Mouse (Mus musculus) MEL (cell line): ENCODE measurements around the gene Nfkbib. TPM values are rescaled to one million over a fixed set of nuclear protein-coding genes. Genes with fewer than 3 reads are reported as not detected.

Experiments used
- DNase-seq: peaks from one replicate; pipeline ENCODE4 v3.0.0; 2011; ENCODE audit warnings: low read depth, low spot score
- H3K27ac ChIP-seq: 2 replicates; pipeline ENCODE4 v1.5.1; 2012; ENCODE audit warnings: low read depth, mild to moderate bottlenecking, control low read depth, low read length, moderate library complexity; ENCODE audit not compliant: control insufficient read depth
- H3K27me3 ChIP-seq, 2 experiments: fragments of 150-350 bp in 1 of 2; sonication (generic) in 1 of 2; 2 replicates each; pipeline ENCODE4 v1.6.1; 2012; ENCODE audit warnings: low read length in 2 of 2, mild to moderate bottlenecking in 2 of 2, improper control_type of control experiment in 1 of 2, moderate library complexity in 1 of 2; ENCODE audit not compliant: insufficient read depth in 2 of 2, control insufficient read depth in 1 of 2
- H3K36me3 ChIP-seq, 2 experiments: 2 replicates each; pipeline ENCODE4 v1.6.1; 2012 to 2014; ENCODE audit warnings: low read length in 2 of 2, improper control_type of control experiment in 1 of 2, inconsistent platforms in 1 of 2, mild to moderate bottlenecking in 1 of 2; ENCODE audit not compliant: insufficient read depth in 2 of 2, control insufficient read depth in 1 of 2
- H3K4me1 ChIP-seq, 2 experiments: fragments of 150-350 bp in 1 of 2; sonication (generic) in 1 of 2; 2 replicates each; pipeline ENCODE4 v1.6.1; 2012; ENCODE audit warnings: low read length in 2 of 2, improper control_type of control experiment in 1 of 2, mild to moderate bottlenecking in 1 of 2; ENCODE audit not compliant: insufficient read depth in 2 of 2, control insufficient read depth in 1 of 2
- H3K4me3 ChIP-seq, 2 experiments: fragments of 150-350 bp in 1 of 2; sonication (generic) in 1 of 2; 2 replicates each; pipeline ENCODE4 v1.5.1; 2012; ENCODE audit warnings: low read depth in 2 of 2, low read length in 2 of 2, mild to moderate bottlenecking in 2 of 2, moderate library complexity in 2 of 2, control low read depth in 1 of 2, improper control_type of control experiment in 1 of 2; ENCODE audit not compliant: control insufficient read depth in 1 of 2, insufficient read depth in 1 of 2
- H3K79me2 ChIP-seq: 2 replicates; pipeline ENCODE4 v1.6.1; 2012; ENCODE audit warnings: mild to moderate bottlenecking, low read length, moderate library complexity; ENCODE audit not compliant: control insufficient read depth, poor library complexity, insufficient read depth
- H3K9ac ChIP-seq: 2 replicates; pipeline ENCODE4 v1.6.1; 2012; ENCODE audit warnings: low read depth, mild to moderate bottlenecking, control low read depth, low read length, moderate library complexity; ENCODE audit not compliant: control insufficient read depth, poor library complexity, severe bottlenecking
- H3K9me3 ChIP-seq: fragments of 150-350 bp; sonication (generic); replicated peaks from 2 replicates; pipeline ENCODE4 v1.6.1; 2012; ENCODE audit warnings: mild to moderate bottlenecking, low read length, improper control_type of control experiment, moderate library complexity; ENCODE audit not compliant: insufficient read depth
- CHD1 ChIP-seq: IDR thresholded peaks from 2 replicates; pipeline ENCODE4 v1.6.1; 2012; ENCODE audit warnings: low read depth, mild to moderate bottlenecking, inconsistent platforms, low read length, improper control_type of control experiment
- CTCF ChIP-seq, 3 experiments: IDR thresholded peaks in 2 of 3; conservative IDR thresholded peaks in 1 of 3; 2 replicates each; pipeline ENCODE4 v1.5.1; 2011 to 2012; ENCODE audit warnings: low read length in 3 of 3, low read depth in 2 of 3, mild to moderate bottlenecking in 2 of 3, improper control_type of control experiment in 1 of 3, inconsistent platforms in 1 of 3, mixed read lengths in 1 of 3, moderate library complexity in 1 of 3; ENCODE audit not compliant: control insufficient read depth in 1 of 3, insufficient read depth in 1 of 3, poor library complexity in 1 of 3, severe bottlenecking in 1 of 3
- EP300 ChIP-seq, 2 experiments: IDR thresholded peaks; 2 replicates each; pipeline ENCODE4 v1.6.1; 2011; ENCODE audit warnings: improper control_type of control experiment in 2 of 2, low read length in 2 of 2, low read depth in 1 of 2, mild to moderate bottlenecking in 1 of 2
- GABPA ChIP-seq: IDR thresholded peaks from 2 replicates; pipeline ENCODE4 v1.6.1; 2012; ENCODE audit warnings: low read depth, mild to moderate bottlenecking, inconsistent platforms, low read length, improper control_type of control experiment, moderate library complexity
- MAX ChIP-seq: IDR thresholded peaks from 2 replicates; pipeline ENCODE4 v1.6.1; 2011; ENCODE audit warnings: low read length, improper control_type of control experiment
- MEF2A ChIP-seq: IDR thresholded peaks from 2 replicates; pipeline ENCODE4 v1.6.1; 2014; ENCODE audit warnings: low read depth, mild to moderate bottlenecking, inconsistent platforms, low read length, improper control_type of control experiment; ENCODE audit not compliant: poor library complexity, insufficient replicate concordance, severe bottlenecking; ENCODE audit errors: extremely low read depth
- POLR2A ChIP-seq, 2 experiments: IDR thresholded peaks; 2 replicates each; pipeline ENCODE4 v1.6.1; 2011 to 2012; ENCODE audit warnings: low read length in 2 of 2, mild to moderate bottlenecking in 2 of 2, control low read depth in 1 of 2, improper control_type of control experiment in 1 of 2, low read depth in 1 of 2, moderate library complexity in 1 of 2; ENCODE audit not compliant: control insufficient read depth in 1 of 2, insufficient read depth in 1 of 2, poor library complexity in 1 of 2
- POLR2AphosphoS5 ChIP-seq: IDR thresholded peaks from 2 replicates; pipeline ENCODE4 v1.6.1; 2012; ENCODE audit warnings: low read depth, borderline replicate concordance, mild to moderate bottlenecking, inconsistent platforms, low read length, moderate library complexity, mixed read lengths
- RCOR1 ChIP-seq: IDR thresholded peaks from 2 replicates; pipeline ENCODE4 v1.6.1; 2012; ENCODE audit warnings: low read depth, mild to moderate bottlenecking, inconsistent platforms, low read length, improper control_type of control experiment
- TAL1 ChIP-seq: IDR thresholded peaks from 2 replicates; pipeline ENCODE4 v1.6.1; 2012; ENCODE audit warnings: mild to moderate bottlenecking, inconsistent platforms, low read length, moderate library complexity, mixed read lengths
- TBP ChIP-seq: IDR thresholded peaks from 2 replicates; pipeline ENCODE4 v1.8.0; 2011; ENCODE audit warnings: low read depth, low read length, improper control_type of control experiment
- TCF12 ChIP-seq: IDR thresholded peaks from 2 replicates; pipeline ENCODE4 v1.6.1; 2014; ENCODE audit warnings: low read depth, mild to moderate bottlenecking, inconsistent platforms, low read length, improper control_type of control experiment, moderate library complexity
- USF1 ChIP-seq: IDR thresholded peaks from 2 replicates; pipeline ENCODE4 v1.6.1; 2014; ENCODE audit warnings: low read depth, mild to moderate bottlenecking, inconsistent platforms, low read length, improper control_type of control experiment, moderate library complexity
- ZC3H11A ChIP-seq: IDR thresholded peaks from 2 replicates; pipeline ENCODE4 v1.6.1; 2012; ENCODE audit warnings: low read depth, mild to moderate bottlenecking, inconsistent platforms, low read length, improper control_type of control experiment
- polyA plus RNA-seq, 2 experiments: library from polyadenylated mRNA; stranded (reverse) in 1 of 2; unstranded in 1 of 2; fragments of >175 nt in 1 of 2; fragments of >200 nt in 1 of 2; gene quantifications; 2 replicates each; pipeline versions ENCODE4 v1.2.1 to v1.2.4; 2012; ENCODE audit warnings: low replicate concordance in 2 of 2, low read depth in 1 of 2; ENCODE audit not compliant: insufficient read length in 2 of 2, insufficient read depth in 1 of 2, missing spikeins in 1 of 2
- total RNA-seq: library from RNA; depleted of rRNA; stranded (reverse); fragments of 300-350 nt; gene quantifications from 2 replicates; pipeline ENCODE4 v1.2.3, GENCODE M21; 2012

Gene Nfkbib
- total and polyA plus RNA-seq, 3 experiments: 32.9 to 52.7 TPM; not detected in 1

DNA sequence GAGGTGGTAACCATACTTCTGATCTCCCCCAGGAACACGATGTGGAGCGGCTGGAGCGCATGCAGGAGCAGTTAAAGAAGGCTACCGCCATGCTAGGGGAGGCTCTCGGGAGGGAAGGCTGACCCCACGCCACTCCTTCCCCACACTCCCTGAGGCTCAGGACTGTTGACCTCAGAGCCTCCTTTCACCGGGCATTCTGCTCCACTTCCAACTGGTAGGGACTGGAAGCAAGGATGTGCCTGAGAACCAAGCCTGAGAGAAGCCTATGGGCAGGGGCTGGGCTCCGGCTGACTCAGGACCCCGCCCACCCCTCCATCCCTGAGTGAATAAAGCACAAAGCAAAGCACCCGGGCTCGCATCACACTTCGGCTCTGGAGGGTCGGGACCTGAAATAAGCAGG lies 8.7 kb downstream of the Nfkbib start:
- TF ChIP-seq MAX (no peak), CTCF (IDR thresholded peaks at IDR 0.05 in 2 of 3, conservative IDR thresholded peaks at IDR 0.05 in 1 of 3; ENCODE audit: control insufficient read depth in 1 of 3, insufficient read depth in 1 of 3, low read depth in 2 of 3, low read length in 3 of 3, poor library complexity in 1 of 3, severe bottlenecking in 1 of 3) (no peak)
- H3K4me1 ChIP-seq: no peaks in the 10 kb centered on the region
- no peaks in the 10 kb centered on the region for H3K9me3 ChIP-seq
- H3K4me3 ChIP-seq: no peak overlapping the region
- no peak for DNase-seq
- H3K9ac ChIP-seq: no peak overlapping the region
- no peaks in the 10 kb centered on the region for H3K79me2 ChIP-seq
- no peaks in the 10 kb centered on the region for H3K27me3 ChIP-seq
- H3K36me3 ChIP-seq: no peaks in the 10 kb centered on the region; a peak in 1 of 4 replicates
- no peak overlapping the region for H3K27ac ChIP-seq

GRCm38 (mm10) chr7:28756079-28756478 lies 11.2 kb downstream of the Nfkbib start, which contains the start of gene Ccer2:
TSS of gene Ccer2 (plus strand) at chr7:28756174.
- Histone ChIP-seq H3K4me3 (no peak within 1 kb of the TSS), H3K27ac (no peak within 1 kb of the TSS), H3K9me3 (no peaks in the 10 kb centered on the region), H3K36me3 (no peaks in the 10 kb centered on the region; a peak in 1 of 4 replicates), H3K27me3 (no peaks in the 10 kb centered on the region), H3K79me2 (no peaks in the 10 kb centered on the region), H3K4me1 (no peaks in the 10 kb centered on the region), H3K9ac (no peak within 1 kb of the TSS)
- no peak for TF ChIP-seq USF1
- TF ChIP-seq ZC3H11A: no peak
- TF ChIP-seq MAX: no peak
- no peak for TF ChIP-seq POLR2AphosphoS5
- TF ChIP-seq TBP: no peak
- TF ChIP-seq RCOR1: no peak
- TF ChIP-seq GABPA: no peak
- TF ChIP-seq MEF2A: no peak
- no peak for DNase-seq

DNA sequence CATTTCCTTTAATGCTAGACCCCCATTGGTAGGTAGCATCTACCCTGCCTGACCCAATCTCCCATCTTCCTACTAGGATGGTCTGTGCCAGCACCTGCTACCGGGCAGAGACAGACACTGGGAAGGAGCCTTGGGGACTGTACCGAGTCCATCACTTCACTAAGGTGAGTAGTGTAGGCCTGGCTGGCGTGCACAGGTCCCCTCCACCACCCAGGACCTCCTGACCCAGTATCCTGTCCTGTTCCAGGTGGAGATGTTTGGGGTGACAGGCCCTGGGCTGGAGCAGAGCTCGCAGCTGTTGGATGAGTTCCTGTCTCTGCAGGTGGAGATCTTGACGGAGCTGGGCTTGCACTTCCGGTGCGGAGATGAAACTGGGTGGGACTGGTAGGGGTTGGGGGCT lies 17.4 kb downstream of the Nfkbib start:
- TF ChIP-seq TAL1 (no peak), POLR2A (IDR thresholded peaks at IDR 0.05; ENCODE audit: control insufficient read depth in 1 of 2, insufficient read depth in 1 of 2, low read depth in 1 of 2, low read length in 2 of 2, poor library complexity in 1 of 2) (no peak), CHD1 (no peak), TCF12 (no peak), CTCF (IDR thresholded peaks at IDR 0.05 in 2 of 3, conservative IDR thresholded peaks at IDR 0.05 in 1 of 3; ENCODE audit: control insufficient read depth in 1 of 3, insufficient read depth in 1 of 3, low read depth in 2 of 3, low read length in 3 of 3, poor library complexity in 1 of 3, severe bottlenecking in 1 of 3) (no peak), EP300 (IDR thresholded peaks at IDR 0.05; ENCODE audit: low read depth in 1 of 2, low read length in 2 of 2) (no peak)
- H3K27ac ChIP-seq: no peak overlapping the region
- no peaks in the 10 kb centered on the region for H3K4me1 ChIP-seq
- no peaks in the 10 kb centered on the region; a peak in 1 of 4 replicates for H3K36me3 ChIP-seq
- no peak overlapping the region for H3K9ac ChIP-seq
- DNase-seq: no peak
- no peak overlapping the region for H3K4me3 ChIP-seq
- H3K79me2 ChIP-seq: no peaks in the 10 kb centered on the region
- no peaks in the 10 kb centered on the region for H3K27me3 ChIP-seq
- no peaks in the 10 kb centered on the region for H3K9me3 ChIP-seq
